Mouse (Mus musculus) heart, postnatal 25 days (tissue): ENCODE measurements around the gene Vwa3b. TPM values are rescaled to one million over a fixed set of nuclear protein-coding genes. Genes with fewer than 3 reads are reported as not detected.

Experiments
- DNase-seq: peaks from one replicate; pipeline ENCODE4 v3.0.0; 2022; ENCODE audit warnings: low spot score
- intact Hi-C: fragments of 180-260 bp; cut with DNase I; formaldehyde crosslinking; loops from one replicate; pipeline ENCODE4 v1.15.1; 2025
- total RNA-seq, 2 experiments: library from RNA; stranded (reverse); gene quantifications; 2 replicates each; pipeline ENCODE4 v1.2.3; 2021

The Vwa3b gene
- total RNA-seq, 2 experiments from 2014 or later = 0.31 to 0.34 TPM

GRCm38 (mm10) chr1:37101717-37102116 is 75.3 kb downstream of the Vwa3b start:
- intact Hi-C loops = loop anchor here (10.0 kb wide), 1 partner anchor 133 kb away; no protein-coding TSS in a partner anchor

DNA sequence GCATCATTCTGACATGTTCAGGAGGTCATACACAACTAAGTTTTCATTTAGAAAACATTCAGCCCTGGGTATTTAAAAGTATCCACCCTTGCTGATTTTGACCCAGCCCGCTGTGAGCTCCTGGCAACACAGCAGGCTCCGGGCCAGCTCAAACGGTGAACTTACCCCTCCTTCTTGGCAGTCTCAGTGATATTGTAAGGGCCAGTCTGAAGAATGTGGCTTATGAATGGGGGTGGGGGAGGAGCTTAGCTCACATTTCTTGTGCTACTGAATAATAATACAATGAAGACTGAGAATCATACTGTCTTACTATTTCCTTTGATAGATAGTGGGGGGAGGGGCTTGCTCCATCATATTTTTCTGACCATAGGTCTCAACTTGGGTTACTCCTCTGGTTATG is 78.8 kb downstream of the Vwa3b start:
- intact Hi-C loops = loop anchor here (10.0 kb wide), 1 partner anchor 130 kb away; no protein-coding TSS in a partner anchor
- no peak for DNase-seq

More at GRCm38 (mm10) chr1:37101717-37102116, 75.3 kb downstream of the Vwa3b start:
- DNase-seq = no peak

- DNase-seq = no peak
- intact Hi-C loops = no loop called here
These were observed 87.4 kb downstream of the Vwa3b start for GRCm38 (mm10) chr1:37113781-37114180.

DNA sequence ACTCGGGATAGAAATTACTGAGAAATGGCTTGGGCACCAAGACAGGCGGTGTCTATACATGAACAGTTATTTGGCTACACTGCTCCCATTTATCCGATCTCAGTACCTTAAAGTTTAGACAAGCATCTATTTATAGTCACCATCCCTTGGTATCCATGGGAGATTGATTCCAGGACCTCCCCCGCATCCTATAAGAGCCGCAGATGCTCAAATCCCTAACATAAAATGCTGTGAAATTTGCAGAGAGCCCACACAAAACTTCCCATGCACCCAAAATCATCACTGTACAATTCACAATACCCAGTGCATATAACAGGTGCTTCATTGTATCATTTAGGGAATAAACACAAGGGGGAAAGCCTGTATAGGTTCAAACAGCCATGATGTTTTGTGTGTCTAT is 89.5 kb downstream of the Vwa3b start:
- intact Hi-C loops = no loop called here
- DNase-seq = no peak

DNA sequence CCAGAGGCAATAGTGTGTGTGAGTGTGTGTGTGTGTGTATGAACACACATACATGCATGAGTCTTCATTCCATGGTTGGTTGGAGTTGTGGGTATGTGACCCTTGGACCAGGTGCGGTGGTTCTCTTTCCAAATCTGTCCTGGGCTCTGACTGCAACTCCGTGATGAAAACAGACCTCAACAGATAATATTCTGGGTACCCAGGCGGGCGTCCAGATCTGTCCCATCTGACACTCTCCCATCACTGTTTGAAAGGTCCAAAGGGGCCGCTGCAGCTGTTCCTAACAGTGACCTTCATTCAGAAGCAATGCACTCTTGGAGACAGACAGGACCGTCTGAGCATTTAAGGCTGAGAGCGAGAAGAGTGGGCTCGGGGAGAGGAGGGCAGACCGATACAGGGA is 90.2 kb downstream of the Vwa3b start:
- DNase-seq = no peak
- intact Hi-C loops = no loop called here

GRCm38 (mm10) chr1:37117964-37118363 is 91.6 kb downstream of the Vwa3b start:
- DNase-seq = no peak
- intact Hi-C loops = no loop called here

- intact Hi-C loops = no loop called here
These were observed 95.9 kb downstream of the Vwa3b start for GRCm38 (mm10) chr1:37122306-37122705.

DNA sequence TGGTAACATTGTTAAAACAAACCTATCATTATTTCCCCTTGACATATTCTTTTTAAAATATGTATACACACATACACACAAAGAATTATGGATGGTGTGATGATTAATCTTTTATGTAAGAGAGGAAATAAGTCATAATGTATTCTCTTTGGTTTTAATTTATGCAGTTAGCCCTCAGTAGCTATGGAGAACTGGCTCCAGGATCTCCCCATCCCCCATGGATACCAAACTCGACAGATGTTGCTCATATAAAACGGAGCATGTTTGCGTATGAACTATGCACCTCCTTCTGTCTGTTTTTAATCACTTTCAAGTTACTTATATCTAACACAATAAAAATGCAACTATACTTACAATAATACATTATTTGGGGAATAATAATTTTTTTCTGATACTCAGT is 96.4 kb downstream of the Vwa3b start:
- no peak for DNase-seq
- intact Hi-C loops = no loop called here

More at GRCm38 (mm10) chr1:37122306-37122705, 95.9 kb downstream of the Vwa3b start:
- DNase-seq = no peak

DNA sequence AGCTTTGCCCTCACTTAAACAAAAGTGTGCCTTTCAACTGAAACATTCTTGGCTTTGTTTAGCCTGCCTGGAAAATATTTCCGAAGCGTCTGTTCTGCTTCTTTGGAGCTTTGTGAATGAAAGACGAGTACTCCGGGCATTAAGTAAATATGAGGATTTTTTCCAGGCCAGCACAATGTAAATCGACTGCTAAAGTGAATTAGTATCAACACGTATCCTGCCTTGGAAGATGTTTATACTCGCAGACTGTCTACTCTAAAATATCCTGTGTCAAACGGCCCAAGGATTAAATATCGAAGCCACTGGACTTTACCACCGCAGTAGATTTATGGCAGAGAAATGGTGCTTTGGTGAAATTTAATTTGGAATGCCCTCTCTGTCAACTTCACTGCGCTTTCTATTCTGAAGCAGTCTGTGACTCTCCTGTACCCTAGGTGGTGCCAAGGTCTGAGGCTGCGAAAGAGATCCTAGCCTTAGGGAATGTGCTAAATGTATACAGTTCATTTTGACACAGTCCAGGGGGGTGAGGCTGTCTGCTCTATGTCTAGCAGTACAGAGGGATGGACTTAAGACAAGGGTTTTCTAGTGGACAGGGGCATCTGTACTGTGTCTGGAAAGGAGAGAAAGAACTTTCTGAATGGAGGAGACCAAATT is 98.4 kb downstream of the Vwa3b start:
- intact Hi-C loops = no loop called here
- no peak for DNase-seq

- no peak for DNase-seq
- intact Hi-C loops = loop anchor here (10.0 kb wide), 1 partner anchor 345 kb away; no protein-coding TSS in a partner anchor
These were observed 103.7 kb downstream of the Vwa3b start for GRCm38 (mm10) chr1:37130012-37130570.

GRCm38 (mm10) chr1:37131146-37131545 is 104.8 kb downstream of the Vwa3b start:
- DNase-seq = no peak
- intact Hi-C loops = loop anchor here (10.0 kb wide), 1 partner anchor 346 kb away; no protein-coding TSS in a partner anchor

DNA sequence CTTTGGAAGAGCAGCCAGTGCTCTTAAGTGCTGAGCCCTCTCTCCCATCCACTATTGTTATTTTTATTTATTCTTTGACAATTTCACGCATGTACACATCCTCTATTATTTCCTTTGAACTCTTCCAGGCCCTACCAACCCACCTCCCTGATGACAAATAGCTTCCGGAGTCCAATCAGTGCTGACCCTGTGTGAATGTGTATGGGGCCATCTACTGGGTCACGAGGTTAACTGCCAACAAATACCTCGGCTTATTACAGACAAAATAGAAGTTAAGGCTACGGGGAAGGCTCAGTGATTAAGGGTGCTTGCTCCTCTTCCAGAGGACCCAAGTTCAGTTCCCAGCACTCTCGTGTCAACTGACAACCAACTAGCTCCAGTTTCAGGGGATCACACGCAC is 106.0 kb downstream of the Vwa3b start:
- intact Hi-C loops = loop anchor here (10.0 kb wide), 1 partner anchor 348 kb away; no protein-coding TSS in a partner anchor
- DNase-seq = no peak

- intact Hi-C loops = no loop called here
- DNase-seq = no peak
These were observed 119.6 kb downstream of the Vwa3b start for GRCm38 (mm10) chr1:37145966-37146365.

- intact Hi-C loops = no loop called here
- DNase-seq = no peak
These were observed 123.5 kb downstream of the Vwa3b start for GRCm38 (mm10) chr1:37149866-37150265.

GRCm38 (mm10) chr1:37151896-37152295 is 125.5 kb downstream of the Vwa3b start:
- no peak for DNase-seq
- intact Hi-C loops = no loop called here

GRCm38 (mm10) chr1:37166066-37166465 is 139.7 kb downstream of the Vwa3b start:
- DNase-seq = no peak
- intact Hi-C loops = no loop called here

GRCm38 (mm10) chr1:37167918-37168317 is 141.5 kb downstream of the Vwa3b start:
- no peak for DNase-seq
- intact Hi-C loops = no loop called here

DNA sequence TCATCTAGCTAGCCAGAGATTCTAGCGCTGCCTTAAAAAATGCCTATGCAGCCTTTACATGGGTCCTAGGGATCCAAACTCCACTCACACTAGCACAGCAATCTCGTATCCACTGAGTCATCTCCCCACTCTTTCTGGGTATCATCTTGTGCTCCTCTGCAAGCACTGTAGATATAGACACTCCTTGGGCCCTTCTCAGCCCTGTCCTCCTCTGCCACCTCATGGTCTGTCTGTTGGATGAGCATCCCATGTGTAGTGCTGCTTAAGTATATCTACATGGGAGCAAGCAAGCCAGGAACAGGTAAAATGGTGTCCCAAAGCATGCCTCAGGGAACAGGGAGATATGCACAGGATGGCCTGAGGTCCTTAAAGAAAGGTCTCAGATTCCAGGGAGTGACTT is 151.5 kb downstream of the Vwa3b start:
- no peak for DNase-seq
- intact Hi-C loops = no loop called here

DNA sequence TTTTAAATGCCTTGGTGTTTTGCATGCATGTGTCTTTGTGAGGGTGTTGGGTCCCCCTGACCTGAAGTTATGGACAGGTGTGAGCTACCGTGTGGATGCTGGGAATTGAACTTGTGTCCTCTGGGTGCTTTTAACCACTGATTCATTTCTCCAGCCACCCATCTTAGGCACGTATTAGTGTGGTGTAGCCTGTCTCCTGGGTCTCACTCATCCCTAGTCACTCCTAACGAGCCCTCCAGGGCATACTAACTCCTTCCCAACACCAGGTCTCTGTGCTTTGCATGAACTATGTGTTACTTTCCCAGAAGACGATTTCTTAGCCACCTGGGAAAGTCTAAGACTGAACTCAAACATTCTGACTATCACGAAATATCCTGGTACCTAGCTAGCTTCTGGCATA is 153.5 kb downstream of the Vwa3b start:
- DNase-seq = no peak
- intact Hi-C loops = no loop called here

DNA sequence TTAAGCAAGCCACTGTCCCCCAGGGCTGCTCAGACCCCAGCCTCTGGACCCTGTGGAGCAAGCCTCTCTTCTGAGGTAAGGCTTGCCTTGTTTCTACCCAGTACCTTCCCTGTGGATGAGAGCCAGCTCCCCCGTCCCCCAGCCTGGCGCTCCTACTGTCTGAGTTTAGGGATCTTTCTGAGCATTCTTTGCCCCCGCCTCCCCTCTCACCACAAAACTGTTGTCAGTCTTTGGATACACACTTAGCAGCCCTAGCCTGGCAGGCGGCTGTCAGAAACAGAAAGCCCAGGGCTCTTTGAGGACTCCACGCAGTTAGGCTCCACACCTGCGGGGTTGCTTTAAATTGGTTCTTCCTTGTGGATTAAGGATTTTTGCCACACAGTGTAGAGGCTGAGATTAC is 160.7 kb downstream of the Vwa3b start:
- intact Hi-C loops = no loop called here

GRCm38 (mm10) chr1:37194607-37195006 is 168.2 kb downstream of the Vwa3b start:
- DNase-seq = no peak
- intact Hi-C loops = loop anchor here (5.0 kb wide), 1 partner anchor 53 kb away; no protein-coding TSS in a partner anchor

More for the DNA sequence above, 160.7 kb downstream of the Vwa3b start:
- DNase-seq = no peak
